Mouse (Mus musculus) intestine, embryonic 16.5 days (tissue): ENCODE results near the gene Lrch3. TPM values are rescaled to one million over a fixed set of nuclear protein-coding genes. Genes with fewer than 3 reads are reported as not detected.

Experiments
- ATAC-seq: fragments of 200-750 bp; cut with Nextera tagmentation; 2 replicates; pipeline ENCODE4 v1.8.0; 2017; ENCODE audit warnings: moderate TSS enrichment, moderate library complexity
- H3K27ac ChIP-seq: fragments of 300-500 bp; sonication (generic); 2 replicates; pipeline ENCODE4 v1.5.1; 2014; ENCODE audit warnings: mild to moderate bottlenecking, low read length
- H3K27me3 ChIP-seq: fragments of 300-500 bp; sonication (generic); replicated peaks from 2 replicates; pipeline ENCODE4 v1.6.1; 2014; ENCODE audit warnings: low read length, control low read depth, mixed read lengths; ENCODE audit not compliant: control insufficient read depth, insufficient read depth
- H3K36me3 ChIP-seq: fragments of 300-500 bp; sonication (generic); 2 replicates; pipeline ENCODE4 v1.6.1; 2014; ENCODE audit warnings: low read length, control low read depth; ENCODE audit not compliant: control insufficient read depth, insufficient read depth
- H3K4me1 ChIP-seq: fragments of 300-500 bp; sonication (generic); 2 replicates; pipeline ENCODE4 v1.6.1; 2014; ENCODE audit warnings: low read length, control low read depth, mixed read lengths; ENCODE audit not compliant: control insufficient read depth, insufficient read depth
- H3K4me2 ChIP-seq: fragments of 300-500 bp; sonication (generic); 2 replicates; pipeline ENCODE4 v1.6.1; 2014; ENCODE audit warnings: low read depth, low read length, control low read depth
- H3K4me3 ChIP-seq: fragments of 300-500 bp; sonication (generic); 2 replicates; pipeline ENCODE4 v1.5.1; 2014; ENCODE audit warnings: mild to moderate bottlenecking, low read length
- H3K9ac ChIP-seq: fragments of 300-500 bp; sonication (generic); 2 replicates; pipeline ENCODE4 v1.6.1; 2014; ENCODE audit warnings: low read depth, low read length
- H3K9me3 ChIP-seq: fragments of 300-500 bp; sonication (generic); 2 replicates; pipeline ENCODE4 v1.6.1; 2016; ENCODE audit warnings: low read length, control low read depth; ENCODE audit not compliant: control insufficient read depth
- WGBS: fragments of 180-500 bp; shearing (Covaris S2); extraction: QIAGEN DNeasy Blood & Tissue Kit; methylation state at CpG from one replicate; pipeline ENCODE4 v1.1.7; 2014; 5-methylcytosine and 5-hydroxymethylcytosine counted together
- polyA plus RNA-seq: library from polyadenylated mRNA; unstranded; fragments of >200 nt; fragmentation: Nextera tagmentation; extraction: Ambion mirVana; gene quantifications from 2 replicates; pipeline ENCODE4 v1.2.1, GENCODE M21; 2015

Lrch3 gene
- polyA plus RNA-seq, 1 experiment from 2014 or later, result 10.0 TPM

- no peak overlapping the region for H3K4me3 ChIP-seq
- no peaks in the 10 kb centered on the region for H3K27me3 ChIP-seq
- H3K36me3 ChIP-seq, result 0 out of 2 replicates have a peak, but pooled peaks cover 9% of the 10 kb centered on the region
- no peak overlapping the region for H3K9ac ChIP-seq
- no peak overlapping the region for H3K4me2 ChIP-seq
- no peak overlapping the region for H3K27ac ChIP-seq
- 70% methylated on average over 6 of the region's 6 CpGs for WGBS
- no peaks in the 10 kb centered on the region for H3K9me3 ChIP-seq
- H3K4me1 ChIP-seq, result no peaks in the 10 kb centered on the region
- no peak for ATAC-seq
These were observed 40.4 kb downstream of the Lrch3 start for GRCm38 (mm10) chr16:32954304-32954703.

GRCm38 (mm10) chr16:32956889-32957288 lies 43.0 kb downstream of the Lrch3 start:
- Histone ChIP-seq H3K4me3 (no peak overlapping the region), H3K9ac (no peak overlapping the region), H3K27ac (no peak overlapping the region), H3K4me1 (no peaks in the 10 kb centered on the region), H3K4me2 (no peak overlapping the region), H3K27me3 (no peaks in the 10 kb centered on the region), H3K36me3 (peaks cover 16% of the 10 kb centered on the region; the same call in 1 of the 2 replicates), H3K9me3 (no peaks in the 10 kb centered on the region)
- no peak for ATAC-seq
- 58% methylated on average over 5 of the region's 5 CpGs for WGBS

GRCm38 (mm10) chr16:32972535-32972934 lies 58.6 kb downstream of the Lrch3 start:
- no peak for ATAC-seq
- Histone ChIP-seq H3K9ac (no peak overlapping the region), H3K36me3 (peaks cover 15% of the 10 kb centered on the region; the same call in 1 of the 2 replicates), H3K4me2 (no peak overlapping the region), H3K9me3 (no peaks in the 10 kb centered on the region), H3K4me1 (no peaks in the 10 kb centered on the region), H3K27me3 (no peaks in the 10 kb centered on the region), H3K27ac (no peak overlapping the region), H3K4me3 (no peak overlapping the region)
- 72% methylated on average over 5 of the region's 5 CpGs for WGBS

- Histone ChIP-seq H3K4me3 (no peak overlapping the region), H3K9ac (no peak overlapping the region), H3K4me1 (no peaks in the 10 kb centered on the region), H3K4me2 (no peak overlapping the region), H3K9me3 (no peaks in the 10 kb centered on the region), H3K27me3 (no peaks in the 10 kb centered on the region), H3K36me3 (peaks cover 15% of the 10 kb centered on the region; the same call in 1 of the 2 replicates), H3K27ac (no peak overlapping the region)
- ATAC-seq, result no peak
- 79% methylated on average over 2 of the region's 2 CpGs for WGBS
These were observed 59.1 kb downstream of the Lrch3 start for GRCm38 (mm10) chr16:32973047-32973446.

- Histone ChIP-seq H3K36me3 (peaks cover 13% of the 10 kb centered on the region; the same call in 1 of the 2 replicates), H3K27me3 (no peaks in the 10 kb centered on the region), H3K4me1 (no peaks in the 10 kb centered on the region), H3K4me2 (no peak overlapping the region), H3K27ac (no peak overlapping the region), H3K9ac (no peak overlapping the region), H3K9me3 (no peaks in the 10 kb centered on the region), H3K4me3 (no peak overlapping the region)
- WGBS, result 76% methylated on average over 1 of the region's 1 CpGs
- no peak for ATAC-seq
These were observed 66.3 kb downstream of the Lrch3 start for GRCm38 (mm10) chr16:32980227-32980626.

GRCm38 (mm10) chr16:32981405-32981804 lies 67.5 kb downstream of the Lrch3 start:
- Histone ChIP-seq H3K9ac (no peak overlapping the region), H3K36me3 (peaks cover 11% of the 10 kb centered on the region; the same call in 1 of the 2 replicates), H3K27ac (no peak overlapping the region), H3K4me2 (no peak overlapping the region), H3K4me3 (no peak overlapping the region), H3K4me1 (no peaks in the 10 kb centered on the region), H3K9me3 (no peaks in the 10 kb centered on the region), H3K27me3 (no peaks in the 10 kb centered on the region)
- no peak for ATAC-seq
- WGBS, result 85% methylated on average over 4 of the region's 4 CpGs

- 82% methylated on average over 2 of the region's 2 CpGs for WGBS
These were observed 70.7 kb downstream of the Lrch3 start for GRCm38 (mm10) chr16:32984631-32985030.

GRCm38 (mm10) chr16:32992158-32992557 lies 78.3 kb downstream of the Lrch3 start:
- no peak overlapping the region for H3K4me2 ChIP-seq
- H3K4me1 ChIP-seq, result no peaks in the 10 kb centered on the region
- H3K9ac ChIP-seq, result no peak overlapping the region
- H3K9me3 ChIP-seq, result no peaks in the 10 kb centered on the region
- 0 out of 2 replicates have a peak, but pooled peaks cover 2% of the 10 kb centered on the region for H3K36me3 ChIP-seq
- no peak overlapping the region for H3K27ac ChIP-seq
- H3K27me3 ChIP-seq, result no peaks in the 10 kb centered on the region
- no peak for ATAC-seq
- 90% methylated on average over 5 of the region's 5 CpGs for WGBS
- H3K4me3 ChIP-seq, result no peak overlapping the region

More at GRCm38 (mm10) chr16:32984631-32985030, 70.7 kb downstream of the Lrch3 start:
- Histone ChIP-seq H3K4me2 (no peak overlapping the region), H3K4me3 (no peak overlapping the region), H3K9ac (no peak overlapping the region), H3K9me3 (no peaks in the 10 kb centered on the region), H3K27me3 (no peaks in the 10 kb centered on the region), H3K36me3 (peaks cover 3% of the 10 kb centered on the region; the same call in 1 of the 2 replicates), H3K4me1 (no peaks in the 10 kb centered on the region), H3K27ac (no peak overlapping the region)
- no peak for ATAC-seq

GRCm38 (mm10) chr16:33005216-33005615 lies 91.3 kb downstream of the Lrch3 start:
- WGBS, result 40% methylated on average over 9 of the region's 9 CpGs
- ATAC-seq, result no peak

GRCm38 (mm10) chr16:33006888-33007287 lies 93.0 kb downstream of the Lrch3 start:
- H3K27me3 ChIP-seq, result no peaks in the 10 kb centered on the region
- 89% methylated on average over 7 of the region's 7 CpGs for WGBS
- ATAC-seq, result no peak
- no peak overlapping the region for H3K27ac ChIP-seq
- no peaks in the 10 kb centered on the region for H3K9me3 ChIP-seq
- no peak overlapping the region for H3K9ac ChIP-seq
- no peak overlapping the region for H3K4me2 ChIP-seq
- no peak overlapping the region for H3K4me3 ChIP-seq
- H3K4me1 ChIP-seq, result no peaks in the 10 kb centered on the region
- peaks cover 6% of the 10 kb centered on the region for H3K36me3 ChIP-seq

More at GRCm38 (mm10) chr16:33005216-33005615, 91.3 kb downstream of the Lrch3 start:
- H3K9ac ChIP-seq, result no peak overlapping the region
- H3K4me2 ChIP-seq, result no peak overlapping the region
- H3K4me1 ChIP-seq, result no peaks in the 10 kb centered on the region
- H3K9me3 ChIP-seq, result no peaks in the 10 kb centered on the region
- peaks cover 6% of the 10 kb centered on the region for H3K36me3 ChIP-seq
- no peak overlapping the region for H3K4me3 ChIP-seq
- no peak overlapping the region for H3K27ac ChIP-seq
- H3K27me3 ChIP-seq, result no peaks in the 10 kb centered on the region
